Mouse (Mus musculus): Measurements from ENCODE around the gene Lrmda.

DNA sequence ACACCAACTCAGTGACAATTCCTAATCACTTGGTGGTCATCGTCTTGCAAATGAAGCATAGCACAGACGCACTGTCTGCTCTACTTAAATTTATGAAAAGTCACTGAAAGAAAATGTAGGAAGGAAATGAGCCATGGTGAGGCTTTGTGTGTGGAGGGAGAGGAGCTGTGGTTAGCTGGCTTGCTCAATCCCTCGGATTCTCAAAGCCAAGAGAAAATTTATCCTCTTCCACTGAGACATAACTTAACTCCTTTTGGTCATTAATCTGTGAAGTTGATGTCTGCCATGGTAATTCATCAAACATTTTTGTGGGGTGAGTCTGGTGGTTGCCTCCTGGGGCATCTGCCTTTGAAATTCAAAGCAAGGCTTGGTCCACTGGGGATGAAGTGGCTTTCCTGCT lies 867.7 kb downstream of the Lrmda start:
- TF ChIP-seq CTCF (IDR thresholded peaks at IDR 0.05; ENCODE audit: low read depth, low read length): no peak
- no peak for TF ChIP-seq POLR2A (IDR thresholded peaks at IDR 0.05; ENCODE audit: extremely low read depth, insufficient read depth, low read length)

All from liver, adult 2 months (tissue).